Mouse (Mus musculus) stomach, postnatal 0 days (tissue): ENCODE results near the gene Azin2.

Experiments
- CTCF ChIP-seq: IDR thresholded peaks from 2 replicates; pipeline ENCODE4 v1.5.1; 2016; ENCODE audit warnings: antibody characterized with exemption, low read depth, mild to moderate bottlenecking, moderate library complexity
- EP300 ChIP-seq: optimal IDR thresholded peaks from 2 replicates; pipeline ENCODE3; 2016; ENCODE audit warnings: antibody characterized with exemption

- TF ChIP-seq CTCF = no peak
- no peak for TF ChIP-seq EP300
Measured at GRCm38 (mm10) chr4:128976577-128976976, 14.3 kb upstream of the Azin2 start.
